Mouse (Mus musculus) CH12F3 (cell line): ENCODE results near the gene Btbd35f3.
"Not testable (repeated sequence)": the region's sequence is repeated elsewhere in the genome, so short reads cannot be mapped to it uniquely, and the experiment has no call there.

Experiments
- in situ Hi-C: fragments of 300-500 bp; cut with MboI; formaldehyde crosslinking; loops from 2 replicates; pipeline ENCODE4 v1.14.3; 2020; ENCODE audit warnings: low sequenced_read_pairs

The Btbd35f3 gene

GRCm38 (mm10) chrX:4037374-4037773 lies at the start of gene Btbd35f3:
Gene Btbd35f3, plus strand, starts transcription at chrX:4037674.
- in situ Hi-C loops = not testable (repeated sequence)
